In the genomic region with DNA sequence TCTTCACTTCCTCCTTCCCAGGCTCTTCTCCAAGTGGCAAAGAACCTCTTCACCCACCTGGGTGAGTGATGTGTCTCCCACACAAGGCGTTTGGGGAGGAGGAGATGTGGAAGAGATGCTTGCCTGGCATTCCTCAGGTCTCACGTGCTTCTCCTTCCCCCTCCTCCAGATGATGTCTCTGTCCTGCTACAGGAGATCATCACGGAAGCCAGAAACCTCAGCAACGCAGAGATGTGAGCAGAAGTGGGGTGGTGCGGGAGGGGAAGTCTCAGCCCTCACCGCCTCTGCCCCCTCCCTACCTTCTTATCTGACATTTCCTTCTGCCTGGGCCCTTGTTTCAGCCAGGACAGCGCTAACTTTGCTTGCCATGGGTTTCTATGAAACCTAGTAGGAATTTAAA, we compare ENCODE assay signal across 9 mouse cellular contexts.
DNase-seq lines count a peak whose midpoint lies in the region; ATAC-seq and TF ChIP-seq lines count a peak whose summit lies in the region.
"Had no signal": no experiment of that assay in that cellular context is flagged by ENCODE, and none has a peak within 500 bp of the region (broad histone marks: within the 10 kb centered on the region; RNA-seq: fewer than 3 reads in every experiment).

No protein-coding gene starts in this region.

- H3K27ac ChIP-seq in liver, embryonic 11.5 days (ENCODE audit: low read depth, low read length), result no peak overlapping the region
- no peak overlapping the region for H3K27ac ChIP-seq in liver, postnatal 0 days (ENCODE audit: low read depth)
- H3K27ac ChIP-seq in CH12.LX (ENCODE audit: insufficient read depth, low read depth), result no peak overlapping the region
- no peak overlapping the region for H3K27ac ChIP-seq in forebrain, embryonic 16.5 days (ENCODE audit: low read length)
- H3K27ac ChIP-seq: embryonic facial prominence, embryonic 12.5 days; forebrain, embryonic 15.5 days had no signal

- DNase-seq in liver, embryonic 11.5 days (ENCODE audit: low spot score), result no peak
- DNase-seq in liver, postnatal 0 days, result no peak
- no peak for DNase-seq in CH12.LX (ENCODE audit: extremely low read depth)
- DNase-seq in testis, postnatal 14 days (ENCODE audit: low spot score), result no peak

- ATAC-seq in liver, embryonic 11.5 days (replicated peaks; ENCODE audit: low FRiP score), result no peak
- ATAC-seq in liver, postnatal 0 days, result no peak
- ATAC-seq in granulocyte monocyte progenitor cell, adult 5-6 weeks (replicated peaks; ENCODE audit: poor library complexity, severe bottlenecking), result peak; percentile 40
- ATAC-seq in monocyte, adult 5-6 weeks (replicated peaks; ENCODE audit: insufficient number of reproducible peaks, low FRiP score, low TSS enrichment, poor library complexity, severe bottlenecking), result peak; percentile 23; the same call in 1 of the 2 replicates
- ATAC-seq in forebrain, embryonic 16.5 days, result no peak

- peaks cover 10% of the 10 kb centered on the region for H3K27me3 ChIP-seq in liver, embryonic 11.5 days (replicated peaks; ENCODE audit: control insufficient read depth, insufficient read depth, low read length)
- peaks cover 5% of the 10 kb centered on the region; the same call in 1 of the 2 replicates for H3K27me3 ChIP-seq in liver, postnatal 0 days (ENCODE audit: insufficient read depth, low read length)
- peaks cover 78% of the 10 kb centered on the region for H3K27me3 ChIP-seq in CH12.LX (replicated peaks)
- H3K27me3 ChIP-seq in forebrain, embryonic 16.5 days (replicated peaks; ENCODE audit: control insufficient read depth, insufficient read depth, low read length), result peaks cover 3% of the 10 kb centered on the region

- no peak for TF ChIP-seq RAD21 in CH12.LX (IDR thresholded peaks at IDR 0.05; ENCODE audit: low read depth, low read length)

- TF ChIP-seq EP300 in liver, postnatal 0 days (IDR thresholded peaks at IDR 0.05; ENCODE audit: low read depth), result no peak
- no peak for TF ChIP-seq EP300 in CH12.LX (IDR thresholded peaks at IDR 0.05; ENCODE audit: low read length)

- no peaks in the 10 kb centered on the region for H3K79me2 ChIP-seq in CH12.LX (replicated peaks; ENCODE audit: control insufficient read depth, extremely low read depth, insufficient read depth, poor library complexity, severe bottlenecking)

- in situ Hi-C loops in CH12.LX (cut with MboI; ENCODE audit: low pct_ligation_motif_present, low pct_unique_long_range_greater_than_20kb, low sequenced_read_pairs), result loop anchor here (5.0 to 25.0 kb wide), 3 partner anchors 47 to 589 kb away; a partner anchor contains a TSS

- no peaks in the 10 kb centered on the region for H3K36me3 ChIP-seq in liver, embryonic 11.5 days (ENCODE audit: control insufficient read depth, insufficient read depth, low read length)
- peaks cover 8% of the 10 kb centered on the region; the same call in 1 of the 2 replicates for H3K36me3 ChIP-seq in liver, postnatal 0 days (replicated peaks; ENCODE audit: insufficient read depth, low read length)
- H3K36me3 ChIP-seq in CH12.LX (replicated peaks in 1 of 2; ENCODE audit: control insufficient read depth in 1 of 2, insufficient read depth in 1 of 2, low read length in 1 of 2), result no peaks in the 10 kb centered on the region
- H3K36me3 ChIP-seq in forebrain, embryonic 16.5 days (ENCODE audit: control insufficient read depth, insufficient read depth), result no peaks in the 10 kb centered on the region; the same call in 1 of the 2 replicates
- H3K36me3 ChIP-seq: embryonic facial prominence, embryonic 12.5 days; forebrain, embryonic 15.5 days had no signal

- H3K9ac ChIP-seq in liver, embryonic 11.5 days (ENCODE audit: low read depth, low read length), result no peak overlapping the region
- no peak overlapping the region for H3K9ac ChIP-seq in liver, postnatal 0 days (replicated peaks)
- no peak overlapping the region for H3K9ac ChIP-seq in CH12.LX (ENCODE audit: insufficient read depth, low read depth)
- H3K9ac ChIP-seq in forebrain, embryonic 16.5 days (replicated peaks; ENCODE audit: low read depth, low read length), result no peak overlapping the region

- no peak overlapping the region for H3K4me3 ChIP-seq in liver, embryonic 11.5 days (ENCODE audit: low read depth, low read length)
- H3K4me3 ChIP-seq in liver, postnatal 0 days (ENCODE audit: low read depth, low read length), result no peak overlapping the region
- H3K4me3 ChIP-seq in CH12.LX (replicated peaks in 1 of 3; ENCODE audit: low read depth in 2 of 3, low read length in 2 of 3, poor library complexity in 1 of 3), result no peak overlapping the region
- no peak overlapping the region for H3K4me3 ChIP-seq in forebrain, embryonic 16.5 days (replicated peaks; ENCODE audit: low read length)

- H3K4me2 ChIP-seq in liver, embryonic 11.5 days, result peak overlapping the region; percentile 63
- H3K4me2 ChIP-seq in liver, postnatal 0 days (ENCODE audit: low read depth, low read length), result no peak overlapping the region
- peak overlapping the region; percentile 18; the same call in 1 of the 2 replicates for H3K4me2 ChIP-seq in CH12.LX (ENCODE audit: insufficient read depth, low read depth, poor library complexity, severe bottlenecking)
- H3K4me2 ChIP-seq in forebrain, embryonic 16.5 days (ENCODE audit: low read length), result no peak overlapping the region

- TF ChIP-seq POLR2A in CH12.LX (IDR thresholded peaks at IDR 0.05; ENCODE audit: low read depth, low read length), result no peak

- peaks cover 6% of the 10 kb centered on the region; the same call in 1 of the 2 replicates for H3K4me1 ChIP-seq in liver, embryonic 11.5 days (replicated peaks; ENCODE audit: control insufficient read depth, insufficient read depth, low read length)
- H3K4me1 ChIP-seq in liver, postnatal 0 days (ENCODE audit: insufficient read depth), result peaks cover 4% of the 10 kb centered on the region; the same call in 1 of the 2 replicates
- H3K4me1 ChIP-seq in CH12.LX (ENCODE audit: control insufficient read depth in 1 of 2, insufficient read depth in 2 of 2), result peaks cover 7 to 28% of the 10 kb centered on the region in 2 experiments
- peaks cover 4% of the 10 kb centered on the region; the same call in 1 of the 2 replicates for H3K4me1 ChIP-seq in forebrain, embryonic 16.5 days (replicated peaks; ENCODE audit: control insufficient read depth, insufficient read depth, low read length)
- H3K4me1 ChIP-seq: forebrain, embryonic 15.5 days had no signal

- 11% methylated on average over 7 of the region's 7 CpGs for WGBS in liver, embryonic 11.5 days
- 16% methylated on average over 7 of the region's 7 CpGs for WGBS in liver, postnatal 0 days (ENCODE audit: insufficient replicate concordance)
- WGBS in forebrain, embryonic 16.5 days, result 39% methylated on average over 7 of the region's 7 CpGs

- dilution Hi-C loops in CH12.LX (cut with MboI; ENCODE audit: extremely low pct_ligation_motif_present, extremely low pct_unique_long_range_greater_than_20kb, low sequenced_read_pairs), result no loop called here

- no peaks in the 10 kb centered on the region for H3K9me3 ChIP-seq in liver, embryonic 11.5 days (ENCODE audit: control insufficient read depth, low read length)
- H3K9me3 ChIP-seq in liver, postnatal 0 days (ENCODE audit: low read length), result no peaks in the 10 kb centered on the region
- peaks cover 3% of the 10 kb centered on the region for H3K9me3 ChIP-seq in CH12.LX (replicated peaks; ENCODE audit: low read length)
- H3K9me3 ChIP-seq in forebrain, embryonic 16.5 days (ENCODE audit: control insufficient read depth, low read length), result no peaks in the 10 kb centered on the region
- H3K9me3 ChIP-seq: embryonic facial prominence, embryonic 12.5 days; forebrain, embryonic 15.5 days had no signal

- TF ChIP-seq CTCF in liver, postnatal 0 days (IDR thresholded peaks at IDR 0.05; ENCODE audit: low read depth), result no peak
- no peak for TF ChIP-seq CTCF in CH12.LX (conservative IDR thresholded peaks at IDR 0.05 in 1 of 2, IDR thresholded peaks at IDR 0.05 in 1 of 2; ENCODE audit: low read depth in 2 of 2, low read length in 2 of 2)

TF ChIP-seq in CH12.LX, 34 proteins besides CTCF, POLR2A, EP300 and RAD21:
- no peak for TF ChIP-seq MYC (IDR thresholded peaks at IDR 0.05; ENCODE audit: low read depth, low read length)
- no peak for TF ChIP-seq KAT2A (IDR thresholded peaks at IDR 0.05; ENCODE audit: insufficient replicate concordance, low read length)
- TF ChIP-seq MAZ (IDR thresholded peaks at IDR 0.05; ENCODE audit: low read depth, low read length), result no peak
- TF ChIP-seq BHLHE40 (IDR thresholded peaks at IDR 0.05; ENCODE audit: low read depth, low read length), result 0 out of 2 replicates have a peak, but pooled peaks have one; percentile 1

Comparison
In these comparisons a context has a peak if more than half of its experiments do, and no peak if none do; other contexts are left out.
1. H3K4me2 ChIP-seq: peak in liver, embryonic 11.5 days (single experiment) and CH12.LX (single experiment); none in liver, postnatal 0 days (single experiment) and forebrain, embryonic 16.5 days (single experiment).
2. ATAC-seq: peak in granulocyte monocyte progenitor cell, adult 5-6 weeks (single experiment) and monocyte, adult 5-6 weeks (single experiment); none in liver, embryonic 11.5 days (single experiment), liver, postnatal 0 days (single experiment) and forebrain, embryonic 16.5 days (single experiment).